Mouse (Mus musculus) lung, postnatal 0 days (tissue): ENCODE measurements around the gene Pdxdc1. TPM values are rescaled to one million over a fixed set of nuclear protein-coding genes. Genes with fewer than 3 reads are reported as not detected.
A peak's percentile ranks its signal among the peaks of the same experiment; 100 is the strongest.

Source experiments
- ATAC-seq: fragments of 200-750 bp; cut with Nextera tagmentation; 2 replicates; pipeline ENCODE4 v1.8.0; 2017; ENCODE audit warnings: moderate library complexity
- DNase-seq: peaks from one replicate; pipeline ENCODE4 v3.0.0-alpha.2; 2016; ENCODE audit warnings: low spot score
- H3K27ac ChIP-seq: fragments of 300-500 bp; sonication (generic); 2 replicates; pipeline ENCODE4 v1.5.1; 2014; ENCODE audit warnings: antibody characterized with exemption, mild to moderate bottlenecking, low read length, mixed read lengths
- H3K27me3 ChIP-seq: fragments of 300-500 bp; sonication (generic); replicated peaks from 2 replicates; pipeline ENCODE4 v1.6.1; 2014; ENCODE audit warnings: low read length, mixed read lengths; ENCODE audit not compliant: insufficient read depth
- H3K36me3 ChIP-seq: fragments of 300-500 bp; sonication (generic); 2 replicates; pipeline ENCODE4 v1.6.1; 2014; ENCODE audit warnings: low read length, mixed read lengths; ENCODE audit not compliant: insufficient read depth
- H3K4me1 ChIP-seq: fragments of 300-500 bp; sonication (generic); 2 replicates; pipeline ENCODE4 v1.6.1; 2014; ENCODE audit warnings: antibody characterized with exemption, low read depth, low read length, mixed read lengths; ENCODE audit not compliant: insufficient read depth
- H3K4me2 ChIP-seq: fragments of 300-500 bp; sonication (generic); replicated peaks from 2 replicates; pipeline ENCODE4 v1.6.1; 2014; ENCODE audit warnings: low read depth, mild to moderate bottlenecking, low read length, moderate library complexity, mixed read lengths
- H3K4me3 ChIP-seq: fragments of 300-500 bp; sonication (generic); 2 replicates; pipeline ENCODE4 v1.5.1; 2014; ENCODE audit warnings: low read depth, low read length
- H3K9ac ChIP-seq: fragments of 300-500 bp; sonication (generic); replicated peaks from 2 replicates; pipeline ENCODE4 v1.6.1; 2014; ENCODE audit warnings: low read depth, mild to moderate bottlenecking
- H3K9me3 ChIP-seq: fragments of 300-500 bp; sonication (generic); 2 replicates; pipeline ENCODE4 v1.6.1; 2016; ENCODE audit warnings: low read length, mixed read lengths
- CTCF ChIP-seq: IDR thresholded peaks from 2 replicates; pipeline ENCODE4 v1.5.1; 2016; ENCODE audit warnings: antibody characterized with exemption, mild to moderate bottlenecking
- EP300 ChIP-seq: IDR thresholded peaks from 2 replicates; pipeline ENCODE4 v1.6.1; 2016; ENCODE audit warnings: antibody characterized with exemption, mild to moderate bottlenecking, control low read depth
- WGBS: fragments of 180-500 bp; shearing (Covaris S2); extraction: QIAGEN DNeasy Blood & Tissue Kit; methylation state at CpG from one replicate; pipeline ENCODE4 v1.1.7; 2014; 5-methylcytosine and 5-hydroxymethylcytosine counted together
- polyA plus RNA-seq: library from polyadenylated mRNA; unstranded; fragments of >200 nt; fragmentation: Nextera tagmentation; extraction: Ambion mirVana; gene quantifications from 2 replicates; pipeline ENCODE4 v1.2.1, GENCODE M21; 2015

Pdxdc1 gene
- 57.0 and 59.0 TPM in 2 replicates for polyA plus RNA-seq

- Histone ChIP-seq H3K4me2 (peak within 1 kb of the TSS; percentile 72), H3K4me3 (peak within 1 kb of the TSS; percentile 97), H3K4me1 (peaks cover 6% of the 10 kb centered on the region), H3K9me3 (no peaks in the 10 kb centered on the region), H3K27me3 (no peaks in the 10 kb centered on the region), H3K9ac (peak within 1 kb of the TSS; percentile 84), H3K27ac (peak within 1 kb of the TSS; percentile 93), H3K36me3 (no peaks in the 10 kb centered on the region)
- 0% methylated on average over 48 of the region's 57 CpGs for WGBS
- DNase-seq: peak; percentile 95
- peak; percentile 97 for ATAC-seq
- TF ChIP-seq CTCF: no peak; the same call in 1 of the 2 replicates
- TF ChIP-seq EP300: no peak
Observed at GRCm38 (mm10) chr16:13902888-13903483, at the start of gene Pdxdc1, which contains the start of gene Mpv17l. Gene Pdxdc1, minus strand, starts transcription at chr16:13903131. Gene Mpv17l, plus strand, starts transcription at chr16:13903161.

GRCm38 (mm10) chr16:13951245-13951644, 48.3 kb upstream of the Pdxdc1 start:
- Histone ChIP-seq H3K4me1 (no peaks in the 10 kb centered on the region), H3K4me3 (no peak overlapping the region), H3K9ac (no peak overlapping the region), H3K4me2 (no peak overlapping the region), H3K36me3 (no peaks in the 10 kb centered on the region), H3K27me3 (no peaks in the 10 kb centered on the region), H3K27ac (no peak overlapping the region), H3K9me3 (no peaks in the 10 kb centered on the region)
- ATAC-seq: no peak
- no peak for TF ChIP-seq CTCF
- TF ChIP-seq EP300: no peak
- no peak for DNase-seq
- WGBS: 79% methylated on average over 3 of the region's 3 CpGs

GRCm38 (mm10) chr16:13946306-13946705, 43.4 kb upstream of the Pdxdc1 start:
- WGBS: 58% methylated on average over 1 of the region's 1 CpGs
- Histone ChIP-seq H3K4me2 (no peak overlapping the region), H3K27ac (peak overlapping the region; percentile 73), H3K36me3 (no peaks in the 10 kb centered on the region), H3K4me1 (no peaks in the 10 kb centered on the region), H3K9ac (no peak overlapping the region), H3K9me3 (no peaks in the 10 kb centered on the region), H3K27me3 (no peaks in the 10 kb centered on the region), H3K4me3 (no peak overlapping the region)
- TF ChIP-seq CTCF (no peak), EP300 (peak; percentile 50; the same call in 1 of the 2 replicates)
- ATAC-seq (peak; percentile 98), DNase-seq (peak; percentile 91)

- no peak for DNase-seq
- H3K27me3 ChIP-seq: no peaks in the 10 kb centered on the region
- H3K36me3 ChIP-seq: no peaks in the 10 kb centered on the region
- no peak overlapping the region for H3K4me3 ChIP-seq
- TF ChIP-seq CTCF (no peak), EP300 (no peak)
- ATAC-seq: no peak
- no peaks in the 10 kb centered on the region for H3K9me3 ChIP-seq
- H3K4me1 ChIP-seq: no peaks in the 10 kb centered on the region
- H3K4me2 ChIP-seq: no peak overlapping the region
- 53% methylated on average over 4 of the region's 4 CpGs for WGBS
- no peak overlapping the region for H3K27ac ChIP-seq
- H3K9ac ChIP-seq: no peak overlapping the region
Observed at GRCm38 (mm10) chr16:13945153-13945552, 42.2 kb upstream of the Pdxdc1 start.

- TF ChIP-seq CTCF (no peak), EP300 (no peak)
- Histone ChIP-seq H3K4me3 (no peak overlapping the region), H3K9me3 (no peaks in the 10 kb centered on the region), H3K4me2 (no peak overlapping the region), H3K27me3 (no peaks in the 10 kb centered on the region), H3K9ac (no peak overlapping the region), H3K27ac (no peak overlapping the region; the same call in 1 of the 2 replicates), H3K4me1 (no peaks in the 10 kb centered on the region), H3K36me3 (no peaks in the 10 kb centered on the region)
- 66% methylated on average over 5 of the region's 5 CpGs for WGBS
- DNase-seq (no peak), ATAC-seq (no peak)
Observed at GRCm38 (mm10) chr16:13944752-13945151, 41.8 kb upstream of the Pdxdc1 start.

- Histone ChIP-seq H3K4me3 (no peak overlapping the region), H3K27me3 (no peaks in the 10 kb centered on the region), H3K4me2 (no peak overlapping the region), H3K9me3 (no peaks in the 10 kb centered on the region), H3K36me3 (no peaks in the 10 kb centered on the region), H3K9ac (no peak overlapping the region), H3K27ac (no peak overlapping the region), H3K4me1 (no peaks in the 10 kb centered on the region)
- TF ChIP-seq EP300: no peak
- TF ChIP-seq CTCF: no peak
- ATAC-seq: no peak
- WGBS: 24% methylated on average over 4 of the region's 4 CpGs
- DNase-seq: no peak
Observed at GRCm38 (mm10) chr16:13944178-13944577, 41.2 kb upstream of the Pdxdc1 start.
